Mouse (Mus musculus) ES-E14 (cell line): Measurements from ENCODE around the gene Nrd1.

ENCODE experiments used
- HCFC1 ChIP-seq: IDR thresholded peaks from 2 replicates; pipeline ENCODE4 v1.6.1; 2012; ENCODE audit warnings: low read length, inconsistent platforms, borderline replicate concordance; ENCODE audit not compliant: insufficient read depth
- MAFK ChIP-seq: IDR thresholded peaks from 2 replicates; pipeline ENCODE4 v1.6.1; 2014; ENCODE audit warnings: mild to moderate bottlenecking, low read depth, low read length, inconsistent platforms; ENCODE audit not compliant: insufficient read depth
- ZC3H11A ChIP-seq: IDR thresholded peaks from 2 replicates; pipeline ENCODE4 v1.6.1; 2012; ENCODE audit warnings: low read depth, mild to moderate bottlenecking, inconsistent platforms, low read length, borderline replicate concordance

DNA sequence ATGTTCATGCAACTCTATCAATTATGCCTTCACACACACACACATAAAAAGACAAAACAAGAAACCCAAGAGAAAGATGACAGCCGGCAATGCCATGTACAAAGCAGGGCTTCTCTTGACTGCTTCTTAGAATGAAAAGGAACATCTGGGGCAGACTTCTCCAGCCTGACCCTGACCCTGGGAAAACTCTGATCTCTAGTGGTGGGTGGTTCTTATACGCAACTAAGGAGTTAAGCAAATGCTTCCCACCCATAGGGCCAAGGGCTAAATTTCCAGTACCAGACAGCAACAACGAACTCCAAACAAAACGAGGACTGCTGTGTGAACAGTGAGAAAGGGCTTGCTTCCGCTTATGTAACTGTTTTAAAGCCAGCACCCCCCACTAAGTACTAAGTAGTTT is 79.7 kb downstream of the Nrd1 start:
- TF ChIP-seq ZC3H11A (no peak), HCFC1 (no peak), MAFK (no peak)
